Mouse (Mus musculus) cerebellum, adult 2 months (tissue): ENCODE measurements around the gene Lrit3.

Source experiments
- CTCF ChIP-seq: fragments of 200-500 bp; IDR thresholded peaks from 2 replicates; pipeline ENCODE4 v1.5.1; 2011; ENCODE audit warnings: low read depth, mild to moderate bottlenecking, control low read depth, low read length, moderate library complexity, borderline replicate concordance; ENCODE audit not compliant: insufficient read depth
- POLR2A ChIP-seq: fragments of 200-500 bp; IDR thresholded peaks from 2 replicates; pipeline ENCODE4 v1.6.1; 2011; ENCODE audit warnings: low read length, control low read depth, borderline replicate concordance; ENCODE audit not compliant: insufficient read depth

DNA sequence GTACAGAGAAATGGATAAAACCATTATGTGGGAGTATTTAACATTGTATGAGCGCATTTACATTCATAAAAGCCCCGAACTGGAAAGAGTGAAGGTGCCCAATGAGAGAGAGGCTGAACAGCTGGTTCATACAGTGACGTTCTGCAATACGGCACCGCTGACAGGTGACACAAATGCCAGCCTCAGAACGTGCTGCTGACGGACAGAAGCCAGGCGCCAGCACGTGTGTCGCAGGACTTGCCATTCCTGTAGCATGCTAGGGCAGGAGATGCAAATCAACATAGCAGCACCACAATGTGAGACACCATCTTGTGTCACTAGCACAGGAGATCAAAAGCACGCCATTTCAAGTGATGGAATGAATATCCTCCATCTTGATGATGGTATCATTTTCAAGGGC, 5.3 kb downstream of the Lrit3 start:
- no peak for TF ChIP-seq CTCF
- no peak for TF ChIP-seq POLR2A
